Mouse (Mus musculus) fibroblast of lung, adult 2 months (primary cell): ENCODE results near the gene Prl6a1.

Source experiments
- DNase-seq: peaks from one replicate; pipeline ENCODE4 v3.0.0-alpha.2; 2011; ENCODE audit warnings: low read depth

The Prl6a1 gene

GRCm38 (mm10) chr13:27312334-27313225 lies at the start of gene Prl6a1:
Gene Prl6a1, plus strand, starts transcription at chr13:27312627.
- DNase-seq = peak; percentile 52

DNA sequence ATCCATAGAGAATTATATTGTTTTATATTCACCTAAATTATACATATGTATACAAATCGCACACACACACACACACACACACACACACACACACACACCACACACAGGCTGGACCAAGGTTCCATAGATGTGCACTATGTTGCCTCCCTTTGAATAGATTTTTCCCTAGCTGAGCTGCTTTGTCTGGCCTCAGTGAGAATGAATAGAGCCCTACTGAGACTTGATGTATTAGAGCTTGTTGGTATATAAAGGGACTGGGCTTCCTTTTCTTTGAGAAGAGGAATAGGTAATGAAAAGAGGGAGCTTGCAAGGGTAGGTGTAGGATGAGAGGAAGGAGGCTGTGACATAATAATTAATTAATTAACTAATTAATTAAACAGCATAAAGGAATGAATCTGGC lies 22.6 kb downstream of the Prl6a1 start:
- no peak for DNase-seq

DNA sequence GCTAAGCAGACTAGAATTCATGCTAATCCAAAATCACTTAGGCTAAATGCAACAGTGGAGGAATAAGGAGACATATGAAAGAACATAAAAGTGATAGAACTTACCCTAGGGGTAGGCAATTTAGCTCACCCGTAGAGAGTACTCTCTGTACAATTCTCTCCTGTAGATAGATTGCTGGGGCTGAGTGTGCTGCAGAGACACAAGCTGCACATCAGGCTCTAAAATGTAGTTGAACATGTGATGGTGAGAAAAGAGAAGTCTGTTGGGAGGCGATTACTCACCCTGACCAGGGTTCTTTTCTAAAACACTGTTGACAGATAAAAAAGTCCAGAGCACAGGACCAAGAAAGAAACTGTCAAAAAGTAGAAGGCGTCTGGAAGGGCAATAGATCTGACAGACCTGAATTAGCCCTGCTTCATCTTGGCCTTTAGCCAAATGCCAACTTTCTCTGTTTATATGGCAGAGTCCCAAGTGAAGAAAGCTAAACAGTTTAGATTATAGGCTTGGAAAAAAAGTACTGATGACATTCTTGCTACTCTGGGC lies 30.4 kb downstream of the Prl6a1 start:
- no peak for DNase-seq

DNA sequence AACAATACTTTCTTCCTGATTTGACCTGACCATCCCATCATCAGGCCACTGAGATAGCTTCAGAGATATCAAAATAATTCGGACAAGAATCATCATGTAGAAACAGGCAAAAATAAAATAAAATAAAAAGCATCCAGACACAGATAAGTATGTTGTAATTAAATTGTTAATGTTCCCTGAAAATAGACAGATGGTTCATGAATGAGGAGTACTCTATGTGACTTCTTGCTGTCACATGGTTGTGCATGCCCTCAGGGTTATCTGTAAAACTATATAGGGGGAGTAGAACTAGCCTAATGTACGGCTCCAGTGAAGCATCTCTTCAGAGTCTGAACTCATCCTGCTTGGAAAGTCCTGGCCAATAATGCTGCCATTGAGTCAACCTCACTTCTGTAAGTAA lies 32.9 kb downstream of the Prl6a1 start, which contains the start of gene Prl8a2:
Prl8a2 (plus strand) TSS at position 301 of the 400 bp plus-strand sequence.
- no peak for DNase-seq
